Mouse (Mus musculus): ENCODE results near the gene Tmem223. TPM values are rescaled to one million over a fixed set of nuclear protein-coding genes. Genes with fewer than 3 reads are reported as not detected.

The Tmem223 gene
- polyA plus RNA-seq, 1 experiment = 21.4 TPM

- TF ChIP-seq CTCF (IDR thresholded peaks at IDR 0.05; ENCODE audit: low read depth, low read length) (no peak), POLR2A (IDR thresholded peaks at IDR 0.05; ENCODE audit: insufficient read depth, low read length) (no peak), EP300 (IDR thresholded peaks at IDR 0.05; ENCODE audit: insufficient read depth, low read depth, low read length) (no peak)
- H3K9ac ChIP-seq (ENCODE audit: low read depth, poor library complexity, severe bottlenecking) = no peak overlapping the region
- no peaks in the 10 kb centered on the region for H3K27me3 ChIP-seq (ENCODE audit: control insufficient read depth, insufficient read depth, low read length, poor library complexity, severe bottlenecking)
- H3K4me1 ChIP-seq (ENCODE audit: control insufficient read depth, insufficient read depth, low read length) = no peaks in the 10 kb centered on the region
- no peak overlapping the region for H3K27ac ChIP-seq (ENCODE audit: insufficient read depth, low read length)
- no peaks in the 10 kb centered on the region for H3K9me3 ChIP-seq (replicated peaks; ENCODE audit: control insufficient read depth, insufficient read depth, low read length, poor library complexity, severe bottlenecking)
- H3K36me3 ChIP-seq (ENCODE audit: control insufficient read depth, insufficient read depth, low read length, poor library complexity, severe bottlenecking) = peaks cover 9% of the 10 kb centered on the region
- H3K4me3 ChIP-seq (ENCODE audit: low read depth, low read length) = no peak overlapping the region
Observed at GRCm38 (mm10) chr19:8789171-8789570, 18.4 kb downstream of the Tmem223 start.

GRCm38 (mm10) chr19:8790171-8790570 is 19.4 kb downstream of the Tmem223 start:
- Histone ChIP-seq H3K4me3 (ENCODE audit: low read depth, low read length) (no peak overlapping the region), H3K27ac (ENCODE audit: insufficient read depth, low read length) (no peak overlapping the region), H3K27me3 (ENCODE audit: control insufficient read depth, insufficient read depth, low read length, poor library complexity, severe bottlenecking) (no peaks in the 10 kb centered on the region), H3K36me3 (ENCODE audit: control insufficient read depth, insufficient read depth, low read length, poor library complexity, severe bottlenecking) (peaks cover 16% of the 10 kb centered on the region), H3K4me1 (ENCODE audit: control insufficient read depth, insufficient read depth, low read length) (no peaks in the 10 kb centered on the region), H3K9ac (ENCODE audit: low read depth, poor library complexity, severe bottlenecking) (no peak overlapping the region), H3K9me3 (replicated peaks; ENCODE audit: control insufficient read depth, insufficient read depth, low read length, poor library complexity, severe bottlenecking) (no peaks in the 10 kb centered on the region)
- TF ChIP-seq POLR2A (IDR thresholded peaks at IDR 0.05; ENCODE audit: insufficient read depth, low read length) (no peak), EP300 (IDR thresholded peaks at IDR 0.05; ENCODE audit: insufficient read depth, low read depth, low read length) (no peak), CTCF (IDR thresholded peaks at IDR 0.05; ENCODE audit: low read depth, low read length) (no peak)

- Histone ChIP-seq H3K9ac (ENCODE audit: low read depth, poor library complexity, severe bottlenecking) (peak within 1 kb of the TSS; percentile 71), H3K27ac (ENCODE audit: insufficient read depth, low read length) (no peak within 1 kb of the TSS), H3K36me3 (ENCODE audit: control insufficient read depth, insufficient read depth, low read length, poor library complexity, severe bottlenecking) (peaks cover 23% of the 10 kb centered on the region), H3K9me3 (replicated peaks; ENCODE audit: control insufficient read depth, insufficient read depth, low read length, poor library complexity, severe bottlenecking) (no peaks in the 10 kb centered on the region), H3K4me1 (ENCODE audit: control insufficient read depth, insufficient read depth, low read length) (no peaks in the 10 kb centered on the region), H3K27me3 (ENCODE audit: control insufficient read depth, insufficient read depth, low read length, poor library complexity, severe bottlenecking) (no peaks in the 10 kb centered on the region), H3K4me3 (ENCODE audit: low read depth, low read length) (peak within 1 kb of the TSS; percentile 95)
- TF ChIP-seq POLR2A (IDR thresholded peaks at IDR 0.05; ENCODE audit: insufficient read depth, low read length) = peak; percentile 91
- no peak for TF ChIP-seq CTCF (IDR thresholded peaks at IDR 0.05; ENCODE audit: low read depth, low read length)
Observed at GRCm38 (mm10) chr19:8798264-8798946, 27.6 kb downstream of the Tmem223 start, which contains the start of gene Polr2g. TSS of gene Polr2g (minus strand) at chr19:8798577.

GRCm38 (mm10) chr19:8798947-8799315 is 28.1 kb downstream of the Tmem223 start:
- Histone ChIP-seq H3K4me3 (ENCODE audit: low read depth, low read length) (no peak overlapping the region), H3K9ac (ENCODE audit: low read depth, poor library complexity, severe bottlenecking) (peak overlapping the region; percentile 71; the same call in 1 of the 2 replicates), H3K36me3 (ENCODE audit: control insufficient read depth, insufficient read depth, low read length, poor library complexity, severe bottlenecking) (peaks cover 19% of the 10 kb centered on the region), H3K27ac (ENCODE audit: insufficient read depth, low read length) (no peak overlapping the region), H3K27me3 (ENCODE audit: control insufficient read depth, insufficient read depth, low read length, poor library complexity, severe bottlenecking) (no peaks in the 10 kb centered on the region), H3K4me1 (ENCODE audit: control insufficient read depth, insufficient read depth, low read length) (no peaks in the 10 kb centered on the region), H3K9me3 (replicated peaks; ENCODE audit: control insufficient read depth, insufficient read depth, low read length, poor library complexity, severe bottlenecking) (no peaks in the 10 kb centered on the region)
- TF ChIP-seq CTCF (IDR thresholded peaks at IDR 0.05; ENCODE audit: low read depth, low read length) (no peak), EP300 (IDR thresholded peaks at IDR 0.05; ENCODE audit: insufficient read depth, low read depth, low read length) (no peak), POLR2A (IDR thresholded peaks at IDR 0.05; ENCODE audit: insufficient read depth, low read length) (no peak)

GRCm38 (mm10) chr19:8802130-8802821 is 31.5 kb downstream of the Tmem223 start, which contains the start of gene Zbtb3:
TSS of gene Zbtb3 (plus strand) at chr19:8802555.
- Histone ChIP-seq H3K27ac (ENCODE audit: insufficient read depth, low read length) (peak within 1 kb of the TSS; percentile 75), H3K27me3 (ENCODE audit: control insufficient read depth, insufficient read depth, low read length, poor library complexity, severe bottlenecking) (no peaks in the 10 kb centered on the region), H3K9me3 (replicated peaks; ENCODE audit: control insufficient read depth, insufficient read depth, low read length, poor library complexity, severe bottlenecking) (no peaks in the 10 kb centered on the region), H3K36me3 (ENCODE audit: control insufficient read depth, insufficient read depth, low read length, poor library complexity, severe bottlenecking) (peaks cover 8% of the 10 kb centered on the region; the same call in 1 of the 2 replicates), H3K4me3 (ENCODE audit: low read depth, low read length) (peak within 1 kb of the TSS; percentile 91), H3K9ac (ENCODE audit: low read depth, poor library complexity, severe bottlenecking) (peak within 1 kb of the TSS; percentile 73), H3K4me1 (ENCODE audit: control insufficient read depth, insufficient read depth, low read length) (no peaks in the 10 kb centered on the region)
- TF ChIP-seq POLR2A (IDR thresholded peaks at IDR 0.05; ENCODE audit: insufficient read depth, low read length) (peak; percentile 72), CTCF (IDR thresholded peaks at IDR 0.05; ENCODE audit: low read depth, low read length) (no peak)

Data from ES-Bruce4 (cell line).